Mouse (Mus musculus) thymus, postnatal 14 days (tissue): ENCODE measurements around the gene H2-Q2.
"Not testable (repeated sequence)": the region's sequence is repeated elsewhere in the genome, so short reads cannot be mapped to it uniquely, and the experiment has no call there.

Experiments used
- DNase-seq: peaks from one replicate; pipeline ENCODE4 v3.0.0; 2021

The H2-Q2 gene

GRCm38 (mm10) chr17:35342071-35342671 lies at the start of gene H2-Q2:
TSS of gene H2-Q2 (plus strand) at chr17:35342242.
- DNase-seq, result peak; percentile 77

- DNase-seq, result peak; percentile 91
Observed at GRCm38 (mm10) chr17:35295796-35296195, 46.2 kb upstream of the H2-Q2 start.

GRCm38 (mm10) chr17:35300261-35300945 lies 41.6 kb upstream of the H2-Q2 start:
- DNase-seq, result peak; percentile 48

GRCm38 (mm10) chr17:35301645-35302258 lies 40.3 kb upstream of the H2-Q2 start:
- DNase-seq, result peak; percentile 94

GRCm38 (mm10) chr17:35303271-35303670 lies 38.8 kb upstream of the H2-Q2 start:
- DNase-seq, result no peak

GRCm38 (mm10) chr17:35303756-35304350 lies 38.2 kb upstream of the H2-Q2 start:
- no peak for DNase-seq

- DNase-seq, result no peak
Observed at GRCm38 (mm10) chr17:35304478-35304877, 37.6 kb upstream of the H2-Q2 start.

GRCm38 (mm10) chr17:35304921-35305320 lies 37.1 kb upstream of the H2-Q2 start:
- DNase-seq, result not testable (repeated sequence)

GRCm38 (mm10) chr17:35318671-35319070 lies 23.4 kb upstream of the H2-Q2 start:
- DNase-seq, result peak; percentile 79

GRCm38 (mm10) chr17:35320327-35321081 lies 21.5 kb upstream of the H2-Q2 start, which contains the start of gene H2-Q1:
TSS of gene H2-Q1 (plus strand) at chr17:35320405.
- peak; percentile 41 for DNase-seq

GRCm38 (mm10) chr17:35325124-35325523 lies 16.9 kb upstream of the H2-Q2 start:
- peak; percentile 64 for DNase-seq

- DNase-seq, result not testable (repeated sequence)
Observed at GRCm38 (mm10) chr17:35326000-35326399, 16.0 kb upstream of the H2-Q2 start.

GRCm38 (mm10) chr17:35329714-35330113 lies 12.3 kb upstream of the H2-Q2 start:
- not testable (repeated sequence) for DNase-seq

- peak; percentile 21 for DNase-seq
Observed at GRCm38 (mm10) chr17:35331546-35331945, 10.5 kb upstream of the H2-Q2 start.

- DNase-seq, result peak; percentile 44
Observed at GRCm38 (mm10) chr17:35342711-35343476, 852 bp downstream of the H2-Q2 start.

GRCm38 (mm10) chr17:35347659-35348058 lies 5.6 kb downstream of the H2-Q2 start:
- DNase-seq, result not testable (repeated sequence)

- DNase-seq, result not testable (repeated sequence)
Observed at GRCm38 (mm10) chr17:35353275-35353674, 11.2 kb downstream of the H2-Q2 start.

GRCm38 (mm10) chr17:35354071-35354470 lies 12.0 kb downstream of the H2-Q2 start:
- DNase-seq, result no peak

- DNase-seq, result peak; percentile 75
Observed at GRCm38 (mm10) chr17:35357086-35357485, 15.0 kb downstream of the H2-Q2 start.

GRCm38 (mm10) chr17:35358763-35359469 lies 16.9 kb downstream of the H2-Q2 start:
- DNase-seq, result no peak

- DNase-seq, result no peak
Observed at GRCm38 (mm10) chr17:35359470-35359862, 17.4 kb downstream of the H2-Q2 start.
